Mouse (Mus musculus) midbrain, embryonic 14.5 days (tissue): ENCODE measurements at regions not wholly inside any gene's neighbourhood (a gene's known extent, or its start where the extent isn't known, plus 50 kb on each side); places are given as distances from the start of the nearest gene placed in this dataset.
A peak's percentile ranks its signal among the peaks of the same experiment; 100 is the strongest.

Experiments used
- ATAC-seq: fragments of 200-750 bp; cut with Nextera tagmentation; 2 replicates; pipeline ENCODE4 v1.8.0; 2017; ENCODE audit warnings: moderate number of reproducible peaks, moderate library complexity; ENCODE audit not compliant: low FRiP score, low TSS enrichment
- DNase-seq: peaks from one replicate; pipeline ENCODE4 v3.0.0-alpha.2; 2015
- H3K27ac ChIP-seq: fragments of 300-500 bp; sonication (generic); replicated peaks from 2 replicates; pipeline ENCODE4 v1.5.1; 2014; ENCODE audit warnings: mild to moderate bottlenecking, low read depth, low read length, moderate library complexity
- H3K27me3 ChIP-seq: fragments of 300-500 bp; sonication (generic); 2 replicates; pipeline ENCODE4 v1.6.1; 2014; ENCODE audit warnings: low read length, control low read depth, mixed read lengths; ENCODE audit not compliant: control insufficient read depth, insufficient read depth
- H3K36me3 ChIP-seq: fragments of 300-500 bp; sonication (generic); 2 replicates; pipeline ENCODE4 v1.6.1; 2014; ENCODE audit warnings: low read length, control low read depth; ENCODE audit not compliant: control insufficient read depth, insufficient read depth
- H3K4me1 ChIP-seq: fragments of 300-500 bp; sonication (generic); 2 replicates; pipeline ENCODE4 v1.6.1; 2014; ENCODE audit warnings: mild to moderate bottlenecking, antibody characterized with exemption, low read length, control low read depth; ENCODE audit not compliant: control insufficient read depth, insufficient read depth
- H3K4me2 ChIP-seq: fragments of 300-500 bp; sonication (generic); 2 replicates; pipeline ENCODE4 v1.6.1; 2014; ENCODE audit warnings: mild to moderate bottlenecking, low read length, moderate library complexity
- H3K4me3 ChIP-seq: fragments of 300-500 bp; sonication (generic); replicated peaks from 2 replicates; pipeline ENCODE4 v1.5.1; 2014; ENCODE audit warnings: low read depth, low read length
- H3K9ac ChIP-seq: fragments of 300-500 bp; sonication (generic); replicated peaks from 2 replicates; pipeline ENCODE4 v1.6.1; 2014; ENCODE audit warnings: mild to moderate bottlenecking, low read length, moderate library complexity
- H3K9me3 ChIP-seq: fragments of 300-500 bp; sonication (generic); 2 replicates; pipeline ENCODE4 v1.6.1; 2016; ENCODE audit warnings: low read length, control low read depth, mixed read lengths; ENCODE audit not compliant: control insufficient read depth
- WGBS: fragments of 180-500 bp; shearing (Covaris S2); extraction: QIAGEN DNeasy Blood & Tissue Kit; methylation state at CpG from one replicate; pipeline ENCODE4 v1.1.7; 2014; 5-methylcytosine and 5-hydroxymethylcytosine counted together

- Histone ChIP-seq H3K9me3 (no peaks in the 10 kb centered on the region), H3K9ac (no peak overlapping the region), H3K4me1 (no peaks in the 10 kb centered on the region), H3K27ac (no peak overlapping the region), H3K4me2 (no peak overlapping the region), H3K36me3 (no peaks in the 10 kb centered on the region), H3K4me3 (no peak overlapping the region), H3K27me3 (no peaks in the 10 kb centered on the region)
- DNase-seq (no peak), ATAC-seq (no peak)
- 70% methylated on average over 2 of the region's 2 CpGs for WGBS
Observed at GRCm38 (mm10) chr10:24388229-24388628, 164.9 kb downstream of the Moxd1 start.

- ATAC-seq (no peak), DNase-seq (no peak)
- H3K4me1 ChIP-seq, result no peaks in the 10 kb centered on the region
- H3K27me3 ChIP-seq, result no peaks in the 10 kb centered on the region
- WGBS, result 81% methylated on average over 6 of the region's 6 CpGs
- no peak overlapping the region for H3K4me2 ChIP-seq
- no peak overlapping the region for H3K27ac ChIP-seq
- H3K36me3 ChIP-seq, result no peaks in the 10 kb centered on the region
- no peak overlapping the region for H3K9ac ChIP-seq
- H3K9me3 ChIP-seq, result no peaks in the 10 kb centered on the region
- H3K4me3 ChIP-seq, result no peak overlapping the region
Observed at GRCm38 (mm10) chr10:24391039-24391438, 167.7 kb downstream of the Moxd1 start.

GRCm38 (mm10) chr10:24392066-24392465, 168.7 kb downstream of the Moxd1 start:
- no peaks in the 10 kb centered on the region for H3K9me3 ChIP-seq
- no peak overlapping the region for H3K4me2 ChIP-seq
- ATAC-seq (no peak), DNase-seq (no peak)
- H3K4me1 ChIP-seq, result no peaks in the 10 kb centered on the region
- no peaks in the 10 kb centered on the region for H3K36me3 ChIP-seq
- H3K9ac ChIP-seq, result no peak overlapping the region
- no peaks in the 10 kb centered on the region for H3K27me3 ChIP-seq
- H3K4me3 ChIP-seq, result no peak overlapping the region
- no peak overlapping the region for H3K27ac ChIP-seq
- 94% methylated on average over 3 of the region's 3 CpGs for WGBS

GRCm38 (mm10) chr10:24395999-24396784, 172.9 kb downstream of the Moxd1 start:
- 70% methylated on average over 13 of the region's 13 CpGs for WGBS
- no peak overlapping the region for H3K4me2 ChIP-seq

GRCm38 (mm10) chr10:24397125-24397524, 173.8 kb downstream of the Moxd1 start:
- ATAC-seq, result no peak
- no peak overlapping the region for H3K4me3 ChIP-seq
- no peak for DNase-seq

More at GRCm38 (mm10) chr10:24395999-24396784, 172.9 kb downstream of the Moxd1 start:
- H3K27me3 ChIP-seq, result no peaks in the 10 kb centered on the region
- no peaks in the 10 kb centered on the region for H3K36me3 ChIP-seq
- H3K4me1 ChIP-seq, result no peaks in the 10 kb centered on the region
- DNase-seq (no peak), ATAC-seq (no peak)
- H3K9ac ChIP-seq, result no peak overlapping the region
- no peaks in the 10 kb centered on the region for H3K9me3 ChIP-seq
- no peak overlapping the region for H3K4me3 ChIP-seq
- no peak overlapping the region for H3K27ac ChIP-seq

GRCm38 (mm10) chr10:24404851-24405250, 181.5 kb downstream of the Moxd1 start:
- peak; percentile 38 for DNase-seq

More at GRCm38 (mm10) chr10:24397125-24397524, 173.8 kb downstream of the Moxd1 start:
- H3K27ac ChIP-seq, result no peak overlapping the region
- H3K4me2 ChIP-seq, result no peak overlapping the region
- H3K9me3 ChIP-seq, result no peaks in the 10 kb centered on the region
- WGBS, result 96% methylated on average over 2 of the region's 2 CpGs
- H3K36me3 ChIP-seq, result no peaks in the 10 kb centered on the region
- H3K9ac ChIP-seq, result no peak overlapping the region
- H3K4me1 ChIP-seq, result no peaks in the 10 kb centered on the region
- H3K27me3 ChIP-seq, result no peaks in the 10 kb centered on the region

GRCm38 (mm10) chr10:24406953-24407352, 183.6 kb downstream of the Moxd1 start:
- WGBS, result 24% methylated on average over 3 of the region's 3 CpGs
- H3K27ac ChIP-seq, result no peak overlapping the region
- peak; percentile 27 for DNase-seq

More at GRCm38 (mm10) chr10:24404851-24405250, 181.5 kb downstream of the Moxd1 start:
- no peaks in the 10 kb centered on the region for H3K36me3 ChIP-seq
- no peak overlapping the region for H3K27ac ChIP-seq
- H3K27me3 ChIP-seq, result no peaks in the 10 kb centered on the region
- peaks cover 13% of the 10 kb centered on the region; the same call in 1 of the 2 replicates for H3K4me1 ChIP-seq
- no peak overlapping the region for H3K4me3 ChIP-seq
- H3K9me3 ChIP-seq, result no peaks in the 10 kb centered on the region
- 48% methylated on average over 4 of the region's 4 CpGs for WGBS
- H3K4me2 ChIP-seq, result no peak overlapping the region
- H3K9ac ChIP-seq, result no peak overlapping the region
- no peak for ATAC-seq

GRCm38 (mm10) chr10:24407411-24408227, 184.3 kb downstream of the Moxd1 start:
- Histone ChIP-seq H3K9me3 (no peaks in the 10 kb centered on the region), H3K27me3 (no peaks in the 10 kb centered on the region), H3K4me3 (no peak overlapping the region), H3K27ac (no peak overlapping the region; the same call in 1 of the 2 replicates), H3K36me3 (no peaks in the 10 kb centered on the region), H3K4me1 (peaks cover 13% of the 10 kb centered on the region; the same call in 1 of the 2 replicates), H3K9ac (no peak overlapping the region), H3K4me2 (no peak overlapping the region; the same call in 1 of the 2 replicates)
- ATAC-seq (peak; percentile 57; the same call in 1 of the 2 replicates), DNase-seq (peak; percentile 55)
- WGBS, result 7% methylated on average over 6 of the region's 6 CpGs

More at GRCm38 (mm10) chr10:24406953-24407352, 183.6 kb downstream of the Moxd1 start:
- Histone ChIP-seq H3K36me3 (no peaks in the 10 kb centered on the region), H3K9me3 (no peaks in the 10 kb centered on the region), H3K4me2 (no peak overlapping the region), H3K27me3 (no peaks in the 10 kb centered on the region), H3K4me1 (peaks cover 13% of the 10 kb centered on the region; the same call in 1 of the 2 replicates), H3K4me3 (no peak overlapping the region), H3K9ac (no peak overlapping the region)
- ATAC-seq, result no peak
